Mouse (Mus musculus): ENCODE measurements around the gene Uhrf1.

DNA sequence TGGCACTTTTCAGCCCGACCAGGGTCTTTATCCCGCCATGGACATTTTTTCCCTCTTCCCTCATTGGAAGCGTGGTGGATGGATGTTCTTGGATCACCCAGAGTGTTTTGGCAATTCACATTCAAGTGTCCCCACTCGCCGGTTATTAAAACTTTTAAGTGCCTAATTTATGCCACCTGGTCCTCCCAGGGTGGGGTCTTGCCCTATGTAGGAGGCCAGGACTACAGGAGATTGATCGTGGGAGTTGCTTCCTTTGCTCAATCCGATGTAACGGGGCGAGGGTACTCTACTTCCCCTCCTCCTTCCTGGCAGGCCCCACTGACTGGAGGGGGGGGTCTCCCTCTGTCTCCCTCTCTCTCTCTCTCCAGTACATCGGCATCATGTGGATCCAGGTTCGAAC lies 1.6 kb downstream of the Uhrf1 start:
- TF ChIP-seq CTCF (conservative IDR thresholded peaks at IDR 0.05 in 1 of 2, IDR thresholded peaks at IDR 0.05 in 1 of 2; ENCODE audit: low read depth in 2 of 2, low read length in 2 of 2) (no peak), SMC3 (IDR thresholded peaks at IDR 0.05; ENCODE audit: low read depth, low read length) (no peak), UBTF (IDR thresholded peaks at IDR 0.05; ENCODE audit: low read depth, low read length) (no peak), EP300 (IDR thresholded peaks at IDR 0.05; ENCODE audit: low read length) (no peak)
